Mouse (Mus musculus) embryo, embryonic 11.5 days (tissue): ENCODE measurements around the gene Iqgap3.
A peak's percentile ranks its signal among the peaks of the same experiment; 100 is the strongest.

Source experiments
- DNase-seq: peaks from one replicate; pipeline ENCODE4 v3.0.0-alpha.2; 2012; ENCODE audit warnings: low read depth, low spot score

Gene Iqgap3

DNA sequence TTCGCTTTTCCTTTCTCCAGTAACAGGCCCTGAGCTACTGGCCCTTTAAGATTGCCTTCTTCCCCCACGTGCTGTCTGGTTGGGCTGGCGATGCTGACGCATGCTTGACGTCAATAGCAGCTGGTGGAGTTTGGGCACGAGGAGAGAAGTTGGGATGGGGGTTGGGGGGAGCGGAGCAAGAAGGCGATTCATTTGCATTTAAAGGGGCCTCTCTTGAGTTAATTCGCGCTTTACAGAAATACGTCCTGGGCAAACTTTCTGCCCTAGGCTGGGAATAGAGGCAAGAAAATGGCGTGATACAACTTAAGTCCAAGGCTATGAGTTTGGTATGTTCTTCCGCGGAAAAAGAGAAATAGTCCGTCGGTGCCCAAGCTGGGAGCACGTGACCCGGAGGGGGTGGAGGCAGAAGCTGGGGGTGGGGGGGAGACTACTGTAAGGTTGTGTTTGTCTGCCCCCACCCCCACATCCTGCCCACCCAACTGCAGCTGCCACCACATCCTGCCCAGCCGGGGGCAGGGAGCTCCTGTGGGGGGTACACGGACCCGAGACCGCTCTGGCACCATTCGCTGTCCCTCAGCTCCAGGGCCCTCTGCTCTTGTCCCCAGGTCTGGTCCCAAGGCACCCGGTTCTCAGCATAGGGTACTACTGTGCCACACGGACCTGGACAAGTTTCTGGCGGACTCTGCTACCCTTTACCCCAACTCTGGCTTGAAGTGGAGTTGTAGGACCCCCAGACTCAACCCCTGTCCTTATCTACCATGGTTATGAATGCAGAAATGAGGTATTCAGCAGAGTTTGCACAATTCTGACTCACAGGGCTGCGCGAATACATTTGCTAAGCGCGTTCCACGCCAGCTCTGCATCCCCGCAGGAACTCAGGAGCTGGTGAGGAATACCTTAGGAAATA, 56.8 kb downstream of the Iqgap3 start:
- DNase-seq: peak; percentile 94

DNA sequence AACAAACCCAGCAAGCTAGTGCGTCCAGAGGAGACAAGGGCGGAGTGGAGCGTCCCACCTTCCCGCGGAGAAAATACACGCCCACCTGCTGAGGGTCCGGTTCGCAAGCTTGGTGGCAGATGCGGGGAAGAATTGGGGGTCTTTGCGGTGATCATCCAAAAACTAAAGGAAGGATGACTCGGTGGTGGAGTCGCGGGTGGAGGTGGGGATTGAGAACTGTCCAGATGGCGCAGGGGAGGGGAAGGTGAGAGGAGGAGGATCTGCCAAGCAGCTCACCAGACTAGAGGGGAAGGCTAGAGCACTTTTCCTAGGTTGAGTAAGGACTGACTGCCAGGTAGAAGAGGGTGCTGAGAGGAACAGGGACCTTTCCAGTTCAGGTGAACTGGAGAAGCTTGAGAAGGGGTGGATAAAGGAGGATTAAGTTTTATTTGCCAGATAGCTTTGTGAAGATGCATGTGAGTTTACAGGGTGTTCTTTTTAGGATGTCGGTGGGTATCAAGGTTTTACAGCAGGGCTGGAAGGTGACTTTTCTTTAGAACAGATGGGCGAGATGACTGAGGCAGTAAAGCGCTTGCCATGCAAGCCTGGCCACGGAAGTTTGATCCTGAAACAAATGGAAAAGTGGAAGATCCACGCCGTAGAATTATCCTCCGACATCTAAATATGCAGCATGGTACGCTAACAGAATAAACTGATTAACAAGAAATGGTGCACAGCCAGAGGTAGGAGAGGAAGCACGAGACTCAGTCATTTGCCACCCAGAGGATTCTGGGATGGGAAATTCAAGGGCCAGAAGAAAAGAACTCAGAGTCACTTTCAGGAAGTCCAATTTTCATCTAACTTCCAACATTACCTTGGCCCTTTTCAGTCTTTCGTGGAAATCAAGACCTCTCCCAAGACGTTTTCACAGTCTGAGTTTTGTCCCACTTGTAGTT, 57.7 kb downstream of the Iqgap3 start:
- DNase-seq: no peak

DNA sequence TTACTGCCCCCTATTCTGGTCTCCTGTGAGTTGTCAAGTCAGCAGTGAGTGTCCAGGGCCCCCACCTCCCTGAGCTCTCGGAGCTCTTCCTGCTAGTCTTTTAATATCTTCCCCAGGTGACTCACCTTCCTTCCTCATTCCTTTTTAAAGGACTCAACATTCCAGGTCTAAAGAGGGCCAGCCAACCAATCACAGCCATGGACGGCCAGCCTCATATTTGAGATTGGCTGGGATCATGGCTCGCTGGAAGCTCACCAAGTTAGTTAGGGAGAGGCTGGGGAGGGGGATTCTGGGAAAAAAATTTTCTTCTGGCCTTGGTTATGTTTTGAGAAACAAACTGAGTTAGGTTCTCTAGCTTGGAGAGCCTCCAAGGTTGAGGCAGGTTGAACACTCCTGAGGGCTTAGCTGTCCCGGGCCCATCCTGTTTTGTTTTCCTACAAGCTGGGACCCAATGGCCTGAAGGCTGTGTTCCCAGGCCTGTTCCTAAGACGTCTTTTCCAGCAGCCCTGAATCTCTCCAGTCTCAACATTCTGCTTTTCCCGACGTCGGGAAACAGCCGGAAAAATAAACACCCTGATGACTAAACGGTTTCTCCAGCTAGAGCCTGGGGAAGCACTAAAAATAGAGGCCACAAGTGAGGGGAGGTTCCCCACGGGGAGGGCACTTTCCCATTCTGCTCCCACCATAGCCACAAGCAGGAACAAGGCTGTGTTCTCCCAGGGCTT, 58.6 kb downstream of the Iqgap3 start:
- no peak for DNase-seq

DNA sequence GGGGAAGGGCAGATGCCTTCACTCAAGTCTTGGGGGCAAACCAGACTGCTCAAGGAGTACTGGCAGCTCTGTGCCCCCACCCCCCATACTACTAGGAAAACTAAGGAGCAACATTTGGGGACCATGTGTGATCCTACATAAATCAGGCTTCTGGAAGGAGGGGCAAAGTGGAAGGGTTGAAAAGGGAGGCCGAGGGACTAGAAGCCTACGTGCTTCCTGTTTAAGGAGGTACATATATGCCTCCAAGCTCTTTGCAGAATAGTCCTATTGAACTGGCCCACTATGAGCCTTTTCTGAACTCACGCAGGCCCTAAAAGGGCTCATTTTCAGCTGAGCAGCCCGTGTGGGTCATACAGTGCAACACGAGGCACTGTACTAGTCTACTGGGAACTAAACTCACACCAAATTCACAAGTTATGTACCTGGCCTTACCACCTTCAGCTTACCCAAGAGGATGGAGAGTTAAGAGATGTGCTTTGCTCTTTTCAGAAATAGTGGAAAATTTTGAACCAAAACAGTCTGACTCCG, 59.2 kb downstream of the Iqgap3 start:
- no peak for DNase-seq

GRCm38 (mm10) chr3:88141439-88141786, 59.6 kb downstream of the Iqgap3 start:
- DNase-seq: no peak

DNA sequence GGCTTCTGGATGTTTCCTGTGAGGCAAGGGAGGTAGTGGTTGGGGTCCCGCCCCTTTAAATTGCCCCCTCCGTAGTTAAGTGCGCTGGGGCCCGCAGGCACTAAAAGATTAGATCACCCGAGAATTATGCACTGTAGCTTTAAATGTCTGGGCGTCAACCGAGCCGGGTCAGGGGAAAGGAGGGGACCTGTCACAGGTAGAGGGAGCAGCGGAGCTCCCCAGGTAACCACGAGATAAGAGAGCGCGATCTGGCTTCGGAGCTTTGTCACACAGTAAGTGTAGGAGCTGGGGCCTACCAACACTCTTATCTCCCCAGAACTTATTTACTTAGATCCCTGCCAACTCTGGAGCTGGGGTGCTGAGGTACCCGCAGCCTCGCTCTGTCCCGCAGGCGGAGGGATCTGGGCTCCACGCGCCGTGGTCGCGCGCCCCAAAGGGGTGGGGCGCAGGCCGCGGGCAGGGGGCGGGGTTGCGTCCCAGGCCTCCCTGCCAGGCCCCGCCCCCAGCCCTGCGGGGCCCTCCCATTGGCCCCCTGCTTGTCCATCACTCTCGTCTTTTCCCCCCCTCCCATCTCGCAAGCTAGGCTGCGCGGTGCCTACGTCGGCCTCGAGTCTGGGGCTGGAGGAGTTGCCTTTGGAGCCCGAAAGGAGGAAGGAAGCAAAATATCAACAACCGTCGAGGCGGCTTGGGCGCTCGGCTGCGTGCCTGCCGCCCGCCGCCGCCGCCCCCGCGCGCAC, 60.2 kb downstream of the Iqgap3 start, which contains the start of gene Mef2d:
Gene Mef2d (plus strand): TSS at position 586 of the 737 bp plus-strand sequence.
- peak; percentile 97 for DNase-seq

GRCm38 (mm10) chr3:88142546-88142915, 60.8 kb downstream of the Iqgap3 start:
- no peak for DNase-seq

DNA sequence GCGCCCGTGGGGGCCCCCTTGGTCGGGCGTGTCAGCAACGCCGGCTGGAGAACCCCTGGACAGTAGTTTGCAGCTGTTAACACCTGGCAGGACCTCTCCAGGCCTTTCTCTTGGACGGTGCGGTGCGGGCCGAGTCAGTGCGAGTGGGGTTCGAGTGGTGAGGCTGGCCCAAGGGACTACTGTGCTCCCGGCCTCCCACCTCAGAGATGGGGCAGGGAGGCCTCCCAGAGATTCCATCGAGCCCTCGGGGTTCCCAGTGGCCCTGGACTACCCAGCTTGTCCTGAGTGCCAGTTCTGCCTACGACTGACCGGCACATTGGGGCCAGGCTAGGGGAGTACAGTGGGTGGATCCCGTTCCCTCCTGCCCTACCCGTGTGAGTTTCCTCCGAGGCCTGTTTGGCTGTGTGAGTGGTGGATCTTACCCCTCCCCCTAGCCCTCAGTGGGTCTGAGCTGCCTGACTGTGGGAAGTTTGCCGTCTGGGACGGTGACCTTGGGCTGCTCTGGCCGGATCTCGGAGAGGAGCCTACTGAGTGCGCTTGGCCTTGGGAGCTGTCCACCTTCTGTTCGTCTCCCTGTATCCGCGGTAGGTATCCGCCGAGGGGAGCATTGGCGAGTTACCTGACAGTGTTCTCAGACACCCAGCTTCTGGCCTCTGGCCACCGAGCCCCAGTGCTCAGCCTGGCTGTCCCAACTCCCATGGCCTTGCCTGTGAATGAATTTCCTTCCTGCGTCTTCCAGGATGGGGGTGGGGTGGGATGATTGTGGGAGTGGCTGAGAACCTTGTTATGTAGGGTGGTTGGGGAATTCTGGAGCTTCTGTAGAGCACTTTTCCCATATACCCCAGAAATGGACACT, 61.4 kb downstream of the Iqgap3 start:
- no peak for DNase-seq

- no peak for DNase-seq
These were observed 62.3 kb downstream of the Iqgap3 start for GRCm38 (mm10) chr3:88143961-88144486.

GRCm38 (mm10) chr3:88144648-88145410, 63.1 kb downstream of the Iqgap3 start:
- DNase-seq: no peak

DNA sequence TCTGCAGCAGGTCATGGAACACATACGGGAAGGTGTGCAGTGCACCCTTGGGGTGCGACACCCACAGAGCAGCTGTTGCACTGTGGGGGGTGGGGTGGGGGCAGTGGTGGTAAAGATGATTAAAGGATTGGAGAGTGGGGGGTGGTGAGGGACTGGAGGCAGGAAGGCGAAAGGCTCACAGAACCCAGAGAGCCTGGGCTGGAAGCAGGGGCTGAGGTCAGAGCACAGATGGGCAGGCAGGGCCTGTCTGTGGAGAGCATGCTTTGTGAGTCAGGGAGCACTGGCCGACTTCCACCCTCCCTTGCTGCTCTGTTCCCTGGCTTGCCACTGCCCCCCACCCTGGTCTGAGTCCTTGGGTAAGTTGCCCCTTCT, 63.6 kb downstream of the Iqgap3 start:
- DNase-seq: no peak

DNA sequence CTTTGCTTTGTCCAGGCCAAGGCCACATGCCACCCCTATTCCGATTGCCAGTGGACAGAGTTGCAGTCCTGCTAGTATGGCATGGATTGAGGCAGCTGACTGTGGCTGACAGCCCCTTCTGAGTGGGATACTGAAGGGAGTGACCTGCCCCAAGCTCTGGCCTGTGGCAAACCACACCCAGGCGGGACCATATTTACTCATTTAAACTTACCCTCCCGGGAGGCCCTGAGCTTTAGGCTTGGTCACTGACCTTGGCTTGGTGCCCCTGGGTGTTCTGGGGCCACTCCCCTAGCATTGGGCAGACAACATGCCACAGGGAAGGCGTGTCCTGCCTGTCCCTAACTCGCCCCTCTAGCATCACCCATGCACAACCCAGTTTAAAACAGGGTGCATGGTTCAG, 64.2 kb downstream of the Iqgap3 start:
- no peak for DNase-seq

DNA sequence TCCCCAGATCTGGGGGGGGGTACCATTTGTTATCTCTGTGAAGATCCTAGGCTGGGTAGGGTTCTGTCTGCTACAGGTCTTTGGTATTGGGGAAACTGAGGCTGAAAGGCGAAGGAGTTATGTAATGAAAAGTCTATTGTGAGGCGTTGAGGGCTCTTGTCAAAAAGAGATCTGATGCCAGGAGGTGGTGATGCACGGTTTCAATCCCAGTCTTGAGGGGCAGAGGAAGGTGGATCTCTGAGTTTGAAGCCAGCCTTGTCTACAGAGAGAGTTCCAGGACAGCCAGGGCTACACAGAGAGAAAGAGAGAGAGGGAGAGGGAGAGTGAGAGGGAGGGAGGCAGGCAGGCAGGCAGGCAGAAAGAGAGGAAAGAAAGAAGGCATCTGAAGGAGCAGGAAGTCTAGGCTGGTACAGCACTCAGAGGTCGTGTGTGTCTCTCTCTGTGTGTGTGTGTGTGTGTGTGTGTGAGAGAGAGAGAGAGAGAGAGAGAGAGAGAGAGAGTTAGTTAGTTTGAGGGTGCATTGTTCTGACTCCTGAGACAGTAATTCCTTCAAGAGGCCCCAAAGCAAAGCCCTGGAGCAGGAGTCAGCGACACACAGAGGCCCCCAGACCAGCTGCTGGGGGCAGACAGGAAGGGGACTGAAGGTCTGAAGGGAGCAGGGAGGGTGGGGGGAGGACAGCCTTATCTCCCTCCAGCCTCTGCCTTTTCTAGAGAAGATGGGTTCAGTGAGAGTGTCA, 64.8 kb downstream of the Iqgap3 start:
- DNase-seq: no peak

DNA sequence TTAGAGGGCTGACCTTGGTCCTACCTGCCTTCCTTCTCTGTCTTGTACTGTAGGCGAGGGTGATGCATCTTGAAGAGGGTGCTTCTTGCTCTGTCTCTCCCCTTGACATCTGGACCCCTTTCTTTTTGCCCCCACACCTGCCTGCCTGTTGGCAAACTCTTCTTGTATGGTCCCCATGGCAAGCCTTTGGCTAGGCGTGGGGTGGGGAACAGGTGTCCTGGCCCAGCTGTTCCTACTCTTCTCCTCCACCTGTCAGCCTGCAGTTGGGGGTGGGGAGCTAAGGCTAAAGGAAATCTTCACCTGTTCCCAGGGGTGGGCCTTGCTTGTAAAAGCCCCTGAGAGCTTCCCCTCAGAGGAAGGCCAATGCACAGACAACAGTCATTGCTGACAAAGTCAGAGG, 65.7 kb downstream of the Iqgap3 start:
- no peak for DNase-seq

DNA sequence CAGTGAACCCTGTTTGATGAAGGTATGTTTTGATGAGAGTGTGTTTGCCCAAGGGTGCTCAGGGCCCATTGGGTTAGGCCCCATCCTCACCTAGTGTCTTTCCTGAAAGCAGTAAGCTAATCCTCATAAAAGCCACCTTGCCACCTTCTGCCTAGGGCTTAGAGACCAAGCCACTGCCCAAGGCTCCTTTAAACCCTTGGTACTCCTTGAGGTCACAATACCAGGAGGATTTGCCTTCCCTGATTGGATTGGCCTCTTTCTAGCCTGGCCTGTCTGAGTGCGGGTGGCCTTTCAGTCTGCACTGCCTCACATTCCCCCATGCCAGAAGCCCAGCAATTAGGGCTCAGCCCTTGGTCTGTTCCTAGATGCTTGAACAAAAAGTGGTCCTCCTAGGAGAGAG, 66.1 kb downstream of the Iqgap3 start:
- no peak for DNase-seq

- no peak for DNase-seq
These were observed 66.6 kb downstream of the Iqgap3 start for GRCm38 (mm10) chr3:88148354-88148753.

DNA sequence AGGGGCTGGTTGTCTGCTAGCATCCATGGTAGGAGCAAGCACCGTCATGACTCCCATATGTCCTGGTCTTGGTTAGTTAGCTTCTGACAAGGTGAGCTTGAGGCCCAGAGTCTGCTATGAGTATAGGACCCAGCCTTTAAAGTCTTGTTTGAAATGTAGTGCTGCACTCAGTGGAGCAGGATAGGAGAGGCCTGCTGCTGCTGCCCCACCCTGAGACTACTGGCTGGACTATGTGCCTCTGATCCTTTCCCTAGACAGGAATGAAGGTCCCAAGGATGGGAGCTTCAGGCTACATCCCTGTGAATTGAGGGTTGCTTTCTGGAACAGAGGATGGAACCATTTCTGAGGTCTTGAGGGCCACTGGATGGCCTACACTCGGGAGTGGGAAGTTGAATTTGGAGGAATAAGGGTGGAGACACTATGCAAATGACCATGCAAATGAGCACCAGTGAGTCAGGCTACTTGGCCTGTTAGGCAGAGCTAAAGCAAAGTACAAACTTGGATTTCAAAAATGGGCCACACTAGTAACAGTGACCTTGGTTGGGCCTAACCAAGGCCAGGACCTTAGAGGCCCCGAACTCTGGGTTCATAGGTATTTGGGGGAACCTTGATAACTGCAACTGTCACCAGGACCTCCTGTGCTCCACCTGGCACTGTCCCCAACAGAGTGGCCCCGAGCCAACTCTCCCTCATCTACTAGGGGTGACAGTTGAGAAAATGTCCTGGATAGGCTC, 67.2 kb downstream of the Iqgap3 start:
- no peak for DNase-seq
